Mouse (Mus musculus) midbrain, embryonic 11.5 days (tissue): ENCODE results near the gene Rbck1. TPM values are rescaled to one million over a fixed set of nuclear protein-coding genes. Genes with fewer than 3 reads are reported as not detected.

Experiments used
- ATAC-seq: fragments of 200-750 bp; cut with Nextera tagmentation; 2 replicates; pipeline ENCODE4 v1.8.0; 2017; ENCODE audit warnings: moderate TSS enrichment, moderate library complexity; ENCODE audit not compliant: low FRiP score
- DNase-seq: peaks from one replicate; pipeline ENCODE4 v3.0.0; 2015; ENCODE audit warnings: low spot score; ENCODE audit errors: missing footprints
- H3K27ac ChIP-seq: fragments of 300-500 bp; sonication (generic); 2 replicates; pipeline ENCODE4 v1.5.1; 2014; ENCODE audit warnings: low read depth, low read length
- H3K27me3 ChIP-seq: fragments of 300-500 bp; sonication (generic); 2 replicates; pipeline ENCODE4 v1.6.1; 2014; ENCODE audit warnings: mild to moderate bottlenecking, low read length, moderate library complexity, mixed read lengths; ENCODE audit not compliant: control insufficient read depth, insufficient read depth
- H3K36me3 ChIP-seq: fragments of 300-500 bp; sonication (generic); 2 replicates; pipeline ENCODE4 v1.6.1; 2014; ENCODE audit warnings: mild to moderate bottlenecking, low read length, moderate library complexity, mixed read lengths; ENCODE audit not compliant: control insufficient read depth, insufficient read depth
- H3K4me1 ChIP-seq: fragments of 300-500 bp; sonication (generic); 2 replicates; pipeline ENCODE4 v1.6.1; 2014; ENCODE audit warnings: low read length; ENCODE audit not compliant: control insufficient read depth, insufficient read depth
- H3K4me2 ChIP-seq: fragments of 300-500 bp; sonication (generic); 2 replicates; pipeline ENCODE4 v1.6.1; 2014; ENCODE audit warnings: mild to moderate bottlenecking, moderate library complexity
- H3K4me3 ChIP-seq: fragments of 300-500 bp; sonication (generic); 2 replicates; pipeline ENCODE4 v1.5.1; 2014; ENCODE audit warnings: low read depth, low read length
- H3K9ac ChIP-seq: fragments of 300-500 bp; sonication (generic); 2 replicates; pipeline ENCODE4 v1.6.1; 2014; ENCODE audit warnings: low read length
- H3K9me3 ChIP-seq: fragments of 300-500 bp; sonication (generic); 2 replicates; pipeline ENCODE4 v1.6.1; 2016; ENCODE audit warnings: low read length; ENCODE audit not compliant: control insufficient read depth
- WGBS: fragments of 180-500 bp; shearing (Covaris S2); extraction: QIAGEN DNeasy Blood & Tissue Kit; methylation state at CpG from one replicate; pipeline ENCODE4 v1.1.7; 2014; 5-methylcytosine and 5-hydroxymethylcytosine counted together
- polyA plus RNA-seq: library from polyadenylated mRNA; unstranded; fragments of >200 nt; fragmentation: Nextera tagmentation; extraction: Ambion mirVana; gene quantifications from 2 replicates; pipeline ENCODE4 v1.2.1, GENCODE M21; 2014

Gene Rbck1
- polyA plus RNA-seq, 1 experiment from 2014 or later: 70.1 TPM

- Histone ChIP-seq H3K4me1 (peaks cover 4% of the 10 kb centered on the region), H3K4me2 (no peak overlapping the region), H3K27ac (no peak overlapping the region), H3K9me3 (no peaks in the 10 kb centered on the region), H3K4me3 (no peak overlapping the region), H3K27me3 (peaks cover 5% of the 10 kb centered on the region; the same call in 1 of the 2 replicates), H3K36me3 (no peaks in the 10 kb centered on the region), H3K9ac (no peak overlapping the region)
- DNase-seq (no peak), ATAC-seq (no peak)
- 41% methylated on average over 9 of the region's 9 CpGs for WGBS
These were observed 14.5 kb upstream of the Rbck1 start for GRCm38 (mm10) chr2:152346776-152347465.

DNA sequence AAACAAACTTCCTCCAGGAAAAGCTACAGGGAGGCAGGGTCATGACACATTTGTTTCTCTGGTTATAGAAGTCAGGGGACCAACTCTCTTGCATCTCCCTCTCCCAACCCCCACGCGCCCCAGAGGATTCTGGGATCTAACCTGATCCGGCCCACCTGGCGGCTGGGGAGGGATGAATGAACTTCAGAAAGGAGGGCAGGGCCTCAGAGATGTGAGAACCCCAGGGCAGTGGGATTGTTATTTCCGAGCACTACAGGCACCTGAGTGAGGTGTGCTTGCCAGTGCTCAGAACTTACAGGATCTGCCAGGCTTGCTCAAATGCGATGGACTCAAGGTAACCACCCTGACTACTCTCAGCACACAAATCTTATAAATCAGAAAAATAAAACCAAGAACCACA, 12.9 kb upstream of the Rbck1 start:
- no peaks in the 10 kb centered on the region for H3K36me3 ChIP-seq
- H3K9ac ChIP-seq: no peak overlapping the region
- WGBS: 58% methylated on average over 6 of the region's 6 CpGs
- ATAC-seq: no peak
- no peaks in the 10 kb centered on the region for H3K9me3 ChIP-seq
- no peak for DNase-seq
- peaks cover 4% of the 10 kb centered on the region for H3K4me1 ChIP-seq
- H3K27ac ChIP-seq: no peak overlapping the region
- H3K27me3 ChIP-seq: peaks cover 5% of the 10 kb centered on the region; the same call in 1 of the 2 replicates
- H3K4me2 ChIP-seq: no peak overlapping the region
- H3K4me3 ChIP-seq: no peak overlapping the region

DNA sequence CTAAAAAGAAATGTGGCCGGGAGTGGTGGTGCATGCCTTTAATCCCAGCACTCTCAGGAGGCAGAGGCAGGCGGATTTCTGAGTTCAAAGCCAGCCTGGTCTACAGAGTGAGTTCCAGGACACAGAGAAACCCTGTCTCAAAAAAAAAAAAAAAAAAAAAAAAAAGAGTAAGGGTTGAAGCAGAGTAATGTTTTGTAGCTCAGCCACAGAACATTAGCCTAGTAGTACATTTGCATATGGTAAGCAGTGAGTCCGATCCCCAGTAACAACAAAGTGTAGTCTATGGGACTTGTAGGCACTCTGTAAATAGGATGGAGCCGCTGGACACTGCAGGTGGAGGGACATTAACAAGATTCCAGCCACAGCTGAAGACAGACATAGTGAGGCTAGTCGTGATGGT, 12.5 kb upstream of the Rbck1 start:
- H3K4me2 ChIP-seq: no peak overlapping the region; the same call in 1 of the 2 replicates
- H3K9ac ChIP-seq: no peak overlapping the region
- H3K4me3 ChIP-seq: no peak overlapping the region
- peaks cover 5% of the 10 kb centered on the region; the same call in 1 of the 2 replicates for H3K27me3 ChIP-seq
- peaks cover 4% of the 10 kb centered on the region for H3K4me1 ChIP-seq
- WGBS: 67% methylated on average over 5 of the region's 5 CpGs
- DNase-seq: peak; percentile 84
- no peaks in the 10 kb centered on the region for H3K9me3 ChIP-seq
- no peak for ATAC-seq
- no peak overlapping the region for H3K27ac ChIP-seq
- H3K36me3 ChIP-seq: no peaks in the 10 kb centered on the region

DNA sequence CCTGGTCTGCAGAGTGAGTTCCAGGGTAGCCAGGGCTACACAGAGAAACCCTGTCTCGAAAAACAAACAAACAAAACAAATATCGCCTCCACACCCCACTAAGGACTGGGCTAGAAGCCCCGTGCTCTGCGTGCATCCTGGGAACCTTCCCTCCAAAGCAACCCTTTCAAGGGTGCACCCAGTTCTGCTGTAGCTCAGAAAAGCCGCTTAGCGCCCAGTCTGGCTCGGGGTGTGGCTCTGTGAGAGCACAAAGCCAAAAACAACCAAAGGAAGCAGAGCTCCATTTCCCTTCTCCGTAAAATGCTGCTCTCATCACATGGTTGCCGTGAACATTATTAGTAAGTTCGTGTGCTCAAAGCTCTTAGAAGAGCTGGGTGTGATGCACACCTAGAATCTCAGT, 11.9 kb upstream of the Rbck1 start:
- 12% methylated on average over 10 of the region's 10 CpGs for WGBS
- Histone ChIP-seq H3K4me2 (peak overlapping the region; percentile 90), H3K4me3 (peak overlapping the region; percentile 40), H3K27ac (no peak overlapping the region), H3K9ac (peak overlapping the region; percentile 63; the same call in 1 of the 2 replicates), H3K9me3 (no peaks in the 10 kb centered on the region), H3K4me1 (peaks cover 4% of the 10 kb centered on the region), H3K27me3 (peaks cover 5% of the 10 kb centered on the region; the same call in 1 of the 2 replicates), H3K36me3 (no peaks in the 10 kb centered on the region)
- DNase-seq: peak; percentile 88
- peak; percentile 8; the same call in 1 of the 2 replicates for ATAC-seq

- H3K4me1 ChIP-seq: peaks cover 4% of the 10 kb centered on the region
- peak within 1 kb of the TSS; percentile 90 for H3K4me2 ChIP-seq
- H3K4me3 ChIP-seq: peak within 1 kb of the TSS; percentile 40
- ATAC-seq (peak; percentile 85), DNase-seq (peak; percentile 96)
- WGBS: under 1% methylated on average over 51 of the region's 52 CpGs
- H3K9ac ChIP-seq: peak within 1 kb of the TSS; percentile 63
- no peak within 1 kb of the TSS for H3K27ac ChIP-seq
- H3K9me3 ChIP-seq: no peaks in the 10 kb centered on the region
- no peaks in the 10 kb centered on the region for H3K36me3 ChIP-seq
- H3K27me3 ChIP-seq: peaks cover 5% of the 10 kb centered on the region; the same call in 1 of the 2 replicates
These were observed 11.1 kb upstream of the Rbck1 start, which contains the start of gene Trib3 for GRCm38 (mm10) chr2:152343329-152344213. TSS of gene Trib3 (minus strand) at chr2:152344032.

DNA sequence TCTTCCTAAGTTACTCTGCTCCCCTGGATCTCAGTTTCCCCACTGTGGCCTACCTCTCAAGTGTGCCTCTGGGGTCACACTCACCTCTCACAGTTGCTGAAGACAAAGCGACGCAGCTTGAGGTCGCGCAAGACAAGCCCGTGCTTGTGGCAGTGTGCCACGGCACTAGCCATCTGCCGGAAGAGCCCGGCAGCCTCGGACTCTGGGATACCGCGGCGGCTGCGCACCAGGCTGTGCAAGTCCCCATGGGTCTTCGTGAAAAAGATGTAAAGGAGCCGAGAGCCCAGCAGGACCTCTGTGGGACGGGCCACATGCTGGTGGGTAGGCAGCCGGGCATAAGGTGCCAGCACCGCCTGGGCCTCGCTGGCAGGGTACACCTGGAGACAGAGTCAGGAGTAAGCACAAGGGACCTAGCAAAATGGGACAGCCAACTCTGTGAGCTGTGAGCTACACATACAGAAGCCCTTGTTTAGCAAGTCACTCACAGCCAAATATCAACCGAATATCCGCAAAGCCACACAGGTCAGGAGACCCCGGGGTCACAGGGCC, 7.3 kb upstream of the Rbck1 start:
- H3K4me1 ChIP-seq: peaks cover 4% of the 10 kb centered on the region
- no peak overlapping the region for H3K4me3 ChIP-seq
- ATAC-seq (no peak), DNase-seq (no peak)
- 89% methylated on average over 22 of the region's 22 CpGs for WGBS
- H3K4me2 ChIP-seq: no peak overlapping the region
- H3K36me3 ChIP-seq: no peaks in the 10 kb centered on the region
- no peak overlapping the region for H3K9ac ChIP-seq
- H3K27me3 ChIP-seq: peaks cover 4% of the 10 kb centered on the region; the same call in 1 of the 2 replicates
- H3K9me3 ChIP-seq: no peaks in the 10 kb centered on the region
- H3K27ac ChIP-seq: no peak overlapping the region

DNA sequence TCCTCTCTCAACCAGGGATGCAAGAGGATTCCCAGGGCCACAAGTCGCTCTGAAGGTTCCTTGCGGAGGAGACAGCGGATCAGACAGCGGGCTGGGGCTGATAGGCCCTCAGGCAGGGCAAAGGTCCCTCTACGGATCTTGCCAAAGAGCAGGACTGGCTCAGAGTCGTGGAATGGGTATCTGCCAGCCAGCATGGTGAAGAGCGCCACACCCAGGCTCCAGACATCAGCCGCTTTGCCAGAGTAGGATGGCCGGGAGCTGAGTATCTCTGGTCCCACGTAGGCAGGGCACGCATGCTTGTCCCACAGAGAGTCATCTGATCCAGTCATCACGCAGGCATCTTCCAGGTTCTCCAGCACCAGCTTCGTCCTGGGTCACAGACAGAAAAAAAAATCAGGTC, 5.9 kb upstream of the Rbck1 start:
- no peak for DNase-seq
- Histone ChIP-seq H3K36me3 (no peaks in the 10 kb centered on the region), H3K9ac (no peak overlapping the region), H3K27ac (no peak overlapping the region), H3K9me3 (no peaks in the 10 kb centered on the region), H3K4me3 (no peak overlapping the region), H3K4me1 (no peaks in the 10 kb centered on the region), H3K4me2 (no peak overlapping the region), H3K27me3 (no peaks in the 10 kb centered on the region)
- WGBS: 83% methylated on average over 13 of the region's 13 CpGs
- no peak for ATAC-seq

DNA sequence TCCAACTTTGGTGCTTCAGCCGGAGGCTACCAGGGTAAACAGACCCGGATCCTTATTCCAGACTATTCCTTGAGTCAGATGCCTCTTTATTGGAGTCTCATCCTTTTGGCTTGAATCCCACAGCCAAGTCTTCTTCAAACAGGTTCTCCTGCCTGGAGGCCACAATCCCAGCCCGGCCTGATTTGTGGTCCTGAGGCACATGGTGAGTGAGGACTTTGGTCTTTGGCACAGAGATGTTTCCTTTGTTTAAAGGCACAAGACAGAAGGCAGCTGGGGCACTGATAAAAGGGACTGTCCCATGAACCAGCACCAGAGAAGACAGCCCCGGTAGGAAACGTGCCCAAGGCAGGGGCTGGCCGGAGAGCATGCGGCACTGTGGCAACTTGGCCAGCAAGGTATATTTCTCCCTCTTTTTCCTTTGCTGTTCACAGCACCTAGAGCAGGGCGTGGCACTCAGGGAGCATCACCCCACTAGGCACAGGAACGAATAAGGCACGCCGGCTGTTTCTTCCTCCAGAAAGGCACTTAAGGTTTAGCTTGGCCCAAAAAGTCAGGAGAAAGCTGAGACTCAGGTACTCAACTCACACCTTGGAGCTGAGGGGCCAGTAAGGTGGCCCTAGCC, 5.2 kb upstream of the Rbck1 start:
- Histone ChIP-seq H3K27me3 (no peaks in the 10 kb centered on the region), H3K9ac (no peak overlapping the region), H3K4me1 (no peaks in the 10 kb centered on the region), H3K27ac (no peak overlapping the region), H3K9me3 (no peaks in the 10 kb centered on the region), H3K4me2 (no peak overlapping the region), H3K36me3 (no peaks in the 10 kb centered on the region), H3K4me3 (no peak overlapping the region)
- WGBS: 90% methylated on average over 11 of the region's 11 CpGs
- DNase-seq: no peak
- ATAC-seq: no peak
